Mouse (Mus musculus): ENCODE data around the gene Erv3. TPM values are rescaled to one million over a fixed set of nuclear protein-coding genes. Genes with fewer than 3 reads are reported as not detected.
"Not testable (repeated sequence)": the region's sequence is repeated elsewhere in the genome, so short reads cannot be mapped to it uniquely, and the experiment has no call there.

Gene Erv3
- total and polyA plus RNA-seq, 3 experiments: not detected

DNA sequence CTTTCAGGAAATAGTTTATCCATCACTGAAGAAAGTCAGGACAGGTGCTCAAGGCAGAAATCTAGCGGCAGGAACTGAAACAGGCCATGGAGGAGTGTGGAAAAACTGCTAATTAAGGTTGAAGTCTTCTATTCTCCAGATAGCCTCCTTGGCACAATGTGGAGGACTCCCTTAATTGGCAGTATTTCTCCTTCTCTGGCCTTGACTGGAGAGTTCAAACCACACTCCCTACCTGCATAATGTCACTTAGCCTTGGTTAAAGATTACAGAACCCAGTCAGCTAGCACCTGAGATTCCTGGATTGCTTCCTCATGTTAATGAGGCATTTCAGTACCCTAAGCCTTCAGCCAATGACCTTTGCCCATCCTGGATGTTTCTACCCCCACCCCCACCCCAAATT lies 25.3 kb downstream of the Erv3 start:
- Histone ChIP-seq H3K27me3 (replicated peaks) (no peaks in the 10 kb centered on the region), H3K9me3 (replicated peaks; ENCODE audit: low read length) (peaks cover 5% of the 10 kb centered on the region), H3K27ac (ENCODE audit: insufficient read depth, low read depth) (no peak overlapping the region), H3K4me1 (ENCODE audit: control insufficient read depth in 1 of 2, insufficient read depth in 2 of 2) (peaks cover 0 to 8% of the 10 kb centered on the region in 2 experiments; a peak in 2 of 4 replicates), H3K4me3 (replicated peaks in 1 of 3; ENCODE audit: low read depth in 2 of 3, low read length in 2 of 3, poor library complexity in 1 of 3) (no peak overlapping the region), H3K9ac (ENCODE audit: insufficient read depth, low read depth) (no peak overlapping the region), H3K4me2 (ENCODE audit: insufficient read depth, low read depth, poor library complexity, severe bottlenecking) (no peak overlapping the region), H3K79me2 (replicated peaks; ENCODE audit: control insufficient read depth, extremely low read depth, insufficient read depth, poor library complexity, severe bottlenecking) (no peaks in the 10 kb centered on the region), H3K36me3 (replicated peaks in 1 of 2; ENCODE audit: control insufficient read depth in 1 of 2, insufficient read depth in 1 of 2, low read length in 1 of 2) (no peaks in the 10 kb centered on the region)
- DNase-seq (ENCODE audit: extremely low read depth): no peak
- in situ Hi-C loops (cut with MboI; ENCODE audit: low pct_ligation_motif_present, low pct_unique_long_range_greater_than_20kb, low sequenced_read_pairs): no loop called here
- TF ChIP-seq NELFE (IDR thresholded peaks at IDR 0.05; ENCODE audit: low read depth, low read length): no peak
- no peak for TF ChIP-seq PAX5 (IDR thresholded peaks at IDR 0.05; ENCODE audit: low read length)
- no peak for TF ChIP-seq SMC3 (IDR thresholded peaks at IDR 0.05; ENCODE audit: low read depth, low read length)
- TF ChIP-seq TCF12 (IDR thresholded peaks at IDR 0.05; ENCODE audit: low read depth, low read length): no peak
- no peak for TF ChIP-seq CHD2 (IDR thresholded peaks at IDR 0.05; ENCODE audit: low read length)
- TF ChIP-seq KAT2A (IDR thresholded peaks at IDR 0.05; ENCODE audit: insufficient replicate concordance, low read length): no peak
- no peak for TF ChIP-seq POLR2A (IDR thresholded peaks at IDR 0.05; ENCODE audit: low read depth, low read length)
- no peak for TF ChIP-seq TBP (conservative IDR thresholded peaks at IDR 0.05; ENCODE audit: low read depth, low read length)
- no peak for TF ChIP-seq USF1 (IDR thresholded peaks at IDR 0.05; ENCODE audit: low read depth, low read length)
- TF ChIP-seq EP300 (IDR thresholded peaks at IDR 0.05; ENCODE audit: low read length): no peak
- no peak for TF ChIP-seq ZC3H11A (IDR thresholded peaks at IDR 0.05; ENCODE audit: low read depth, low read length)
- dilution Hi-C loops (cut with MboI; ENCODE audit: extremely low pct_ligation_motif_present, extremely low pct_unique_long_range_greater_than_20kb, low sequenced_read_pairs): no loop called here

- dilution Hi-C loops (cut with MboI; ENCODE audit: extremely low pct_ligation_motif_present, extremely low pct_unique_long_range_greater_than_20kb, low sequenced_read_pairs): no loop called here
- Histone ChIP-seq H3K27me3 (replicated peaks) (no peaks in the 10 kb centered on the region), H3K27ac (ENCODE audit: insufficient read depth, low read depth) (no peak overlapping the region), H3K4me3 (replicated peaks in 1 of 3; ENCODE audit: low read depth in 2 of 3, low read length in 2 of 3, poor library complexity in 1 of 3) (no peak overlapping the region), H3K36me3 (replicated peaks in 1 of 2; ENCODE audit: control insufficient read depth in 1 of 2, insufficient read depth in 1 of 2, low read length in 1 of 2) (no peaks in the 10 kb centered on the region), H3K79me2 (replicated peaks; ENCODE audit: control insufficient read depth, extremely low read depth, insufficient read depth, poor library complexity, severe bottlenecking) (no peaks in the 10 kb centered on the region), H3K4me1 (ENCODE audit: control insufficient read depth in 1 of 2, insufficient read depth in 2 of 2) (peaks cover 0 to 7% of the 10 kb centered on the region in 2 experiments; a peak in 1 of 4 replicates), H3K9me3 (replicated peaks; ENCODE audit: low read length) (peaks cover 5% of the 10 kb centered on the region), H3K4me2 (ENCODE audit: insufficient read depth, low read depth, poor library complexity, severe bottlenecking) (no peak overlapping the region), H3K9ac (ENCODE audit: insufficient read depth, low read depth) (no peak overlapping the region)
- TF ChIP-seq UBTF (IDR thresholded peaks at IDR 0.05; ENCODE audit: low read depth, low read length): no peak
- no peak for TF ChIP-seq PAX5 (IDR thresholded peaks at IDR 0.05; ENCODE audit: low read length)
- no peak for TF ChIP-seq ELF1 (IDR thresholded peaks at IDR 0.05; ENCODE audit: low read depth, low read length)
- TF ChIP-seq KAT2A (IDR thresholded peaks at IDR 0.05; ENCODE audit: insufficient replicate concordance, low read length): no peak
- TF ChIP-seq CHD1 (IDR thresholded peaks at IDR 0.05; ENCODE audit: low read depth, low read length): no peak
- TF ChIP-seq NELFE (IDR thresholded peaks at IDR 0.05; ENCODE audit: low read depth, low read length): no peak
- in situ Hi-C loops (cut with MboI; ENCODE audit: low pct_ligation_motif_present, low pct_unique_long_range_greater_than_20kb, low sequenced_read_pairs): no loop called here
- DNase-seq (ENCODE audit: extremely low read depth): no peak
These were observed 27.7 kb downstream of the Erv3 start for GRCm38 (mm10) chr2:131831861-131832260.

GRCm38 (mm10) chr2:131830945-131831344 lies 28.6 kb downstream of the Erv3 start:
- H3K9me3 ChIP-seq (replicated peaks; ENCODE audit: low read length); DNase-seq (ENCODE audit: extremely low read depth); H3K79me2 ChIP-seq (replicated peaks; ENCODE audit: control insufficient read depth, extremely low read depth, insufficient read depth, poor library complexity, severe bottlenecking); H3K27ac ChIP-seq (ENCODE audit: insufficient read depth, low read depth); H3K4me3 ChIP-seq (replicated peaks in 1 of 3; ENCODE audit: low read depth in 2 of 3, low read length in 2 of 3, poor library complexity in 1 of 3); in situ Hi-C loops (cut with MboI; ENCODE audit: low pct_ligation_motif_present, low pct_unique_long_range_greater_than_20kb, low sequenced_read_pairs); dilution Hi-C loops (cut with MboI; ENCODE audit: extremely low pct_ligation_motif_present, extremely low pct_unique_long_range_greater_than_20kb, low sequenced_read_pairs); H3K4me2 ChIP-seq (ENCODE audit: insufficient read depth, low read depth, poor library complexity, severe bottlenecking); H3K36me3 ChIP-seq (replicated peaks in 1 of 2; ENCODE audit: control insufficient read depth in 1 of 2, insufficient read depth in 1 of 2, low read length in 1 of 2); H3K27me3 ChIP-seq (replicated peaks); H3K9ac ChIP-seq (ENCODE audit: insufficient read depth, low read depth): not testable (repeated sequence)
- peaks cover 0 to 15% of the 10 kb centered on the region in 2 experiments; a peak in 3 of 4 replicates for H3K4me1 ChIP-seq (ENCODE audit: control insufficient read depth in 1 of 2, insufficient read depth in 2 of 2)
